Mouse (Mus musculus) stomach, postnatal 0 days (tissue): Measurements from ENCODE around the gene Hist2h2aa2. TPM values are rescaled to one million over a fixed set of nuclear protein-coding genes. Genes with fewer than 3 reads are reported as not detected.
"Not testable (repeated sequence)": the region's sequence is repeated elsewhere in the genome, so short reads cannot be mapped to it uniquely, and the experiment has no call there.

Experiments used
- ATAC-seq: fragments of 200-750 bp; cut with Nextera tagmentation; 2 replicates; pipeline ENCODE4 v1.8.0; 2017; ENCODE audit not compliant: low FRiP score, low TSS enrichment
- DNase-seq: peaks from one replicate; pipeline ENCODE4 v3.0.0-alpha.2; 2016; ENCODE audit warnings: low spot score
- H3K27ac ChIP-seq: fragments of 300-500 bp; sonication (generic); replicated peaks from 2 replicates; pipeline ENCODE4 v1.5.1; 2014; ENCODE audit warnings: mild to moderate bottlenecking, control low read depth
- H3K27me3 ChIP-seq: fragments of 300-500 bp; sonication (generic); 2 replicates; pipeline ENCODE4 v1.6.1; 2014; ENCODE audit warnings: low read length; ENCODE audit not compliant: control insufficient read depth, insufficient read depth
- H3K36me3 ChIP-seq: fragments of 300-500 bp; sonication (generic); 2 replicates; pipeline ENCODE4 v1.6.1; 2014; ENCODE audit warnings: low read length, mixed read lengths; ENCODE audit not compliant: control insufficient read depth, insufficient read depth
- H3K4me1 ChIP-seq: fragments of 300-500 bp; sonication (generic); replicated peaks from 2 replicates; pipeline ENCODE4 v1.6.1; 2014; ENCODE audit warnings: antibody characterized with exemption; ENCODE audit not compliant: control insufficient read depth, insufficient read depth
- H3K4me2 ChIP-seq: fragments of 300-500 bp; sonication (generic); replicated peaks from 2 replicates; pipeline ENCODE4 v1.6.1; 2014; ENCODE audit warnings: low read depth, mild to moderate bottlenecking, control low read depth, moderate library complexity
- H3K4me3 ChIP-seq: fragments of 300-500 bp; sonication (generic); 2 replicates; pipeline ENCODE4 v1.5.1; 2014; ENCODE audit warnings: low read depth, low read length, control low read depth
- H3K9ac ChIP-seq: fragments of 300-500 bp; sonication (generic); 2 replicates; pipeline ENCODE4 v1.6.1; 2014; ENCODE audit warnings: mild to moderate bottlenecking, low read length, control low read depth, mixed read lengths
- H3K9me3 ChIP-seq: fragments of 300-500 bp; sonication (generic); 2 replicates; pipeline ENCODE4 v1.6.1; 2016; ENCODE audit warnings: low read length; ENCODE audit not compliant: control insufficient read depth
- CTCF ChIP-seq: IDR thresholded peaks from 2 replicates; pipeline ENCODE4 v1.5.1; 2016; ENCODE audit warnings: antibody characterized with exemption, low read depth, mild to moderate bottlenecking, moderate library complexity
- EP300 ChIP-seq: optimal IDR thresholded peaks from 2 replicates; pipeline ENCODE3; 2016; ENCODE audit warnings: antibody characterized with exemption
- WGBS: fragments of 180-500 bp; shearing (Covaris S2); extraction: QIAGEN DNeasy Blood & Tissue Kit; methylation state at CpG from one replicate; pipeline ENCODE4 v1.1.7; 2014; 5-methylcytosine and 5-hydroxymethylcytosine counted together
- polyA plus RNA-seq: library from polyadenylated mRNA; unstranded; fragments of >200 nt; fragmentation: Nextera tagmentation; extraction: Ambion mirVana; gene quantifications from 2 replicates; pipeline ENCODE4 v1.2.1, GENCODE M21; 2015

The Hist2h2aa2 gene
- polyA plus RNA-seq, 1 experiment from 2014 or later, result 246 TPM

DNA sequence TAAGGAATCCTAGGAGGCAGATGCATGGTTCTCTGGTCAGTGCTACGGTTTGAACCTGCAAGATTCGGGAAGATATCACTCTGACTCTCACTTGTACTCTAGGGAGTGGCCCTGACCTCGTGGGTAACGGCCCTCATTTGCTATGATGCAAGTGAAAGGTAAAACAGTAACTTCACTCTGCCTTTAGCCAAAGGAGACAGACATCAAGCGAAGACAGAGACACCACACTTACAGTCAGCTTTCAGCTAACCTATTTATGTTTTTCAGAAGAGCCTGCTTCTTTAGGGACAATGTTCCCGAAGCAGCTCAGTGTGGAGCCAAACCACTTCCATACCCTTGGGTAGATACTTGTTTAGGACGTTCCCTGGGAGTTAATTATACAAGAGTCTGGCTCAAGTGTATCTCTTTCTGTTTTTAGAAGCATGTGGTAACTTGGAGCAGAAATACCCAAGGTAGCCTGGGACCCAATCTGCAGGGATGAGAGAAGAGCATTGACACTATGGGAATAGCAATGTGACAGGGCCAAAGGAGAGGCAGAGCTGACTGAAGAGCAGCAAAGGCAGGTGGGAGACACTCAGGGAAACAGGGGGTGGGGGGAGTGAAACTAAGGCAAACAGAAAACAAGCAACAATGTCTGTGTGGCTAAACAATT lies 4.0 kb upstream of the Hist2h2aa2 start:
- H3K9me3 ChIP-seq, result no peaks in the 10 kb centered on the region
- 0 out of 2 replicates have a peak, but pooled peaks cover 3% of the 10 kb centered on the region for H3K4me1 ChIP-seq
- H3K4me3 ChIP-seq, result peak overlapping the region; percentile 46; the same call in 1 of the 2 replicates
- ATAC-seq (no peak), DNase-seq (no peak)
- no peaks in the 10 kb centered on the region for H3K36me3 ChIP-seq
- H3K4me2 ChIP-seq, result peak overlapping the region; percentile 56
- TF ChIP-seq EP300 (no peak), CTCF (no peak)
- H3K27me3 ChIP-seq, result no peaks in the 10 kb centered on the region
- H3K27ac ChIP-seq, result peak overlapping the region; percentile 92
- peak overlapping the region; percentile 65 for H3K9ac ChIP-seq
- WGBS, result 69% methylated on average over 7 of the region's 7 CpGs

DNA sequence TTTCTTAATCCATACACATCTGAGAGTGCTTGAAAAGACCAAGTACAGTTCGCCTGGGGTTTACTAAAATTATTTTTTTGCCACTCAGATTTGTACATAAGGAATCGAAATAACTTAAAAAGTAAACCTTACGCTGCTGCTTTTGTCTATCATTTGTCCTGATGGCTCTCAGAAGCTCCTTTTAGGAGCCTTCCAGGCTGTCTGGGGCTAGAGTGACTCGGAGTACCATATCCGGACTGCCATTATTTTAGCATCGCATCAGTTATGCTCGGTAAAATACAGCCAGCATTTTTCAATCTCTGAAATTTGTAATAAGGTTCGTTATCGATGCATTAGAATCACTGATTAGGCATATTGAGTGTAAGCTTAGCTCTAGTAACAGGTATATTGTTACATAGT lies 722 bp upstream of the Hist2h2aa2 start:
- Histone ChIP-seq H3K27ac (peak overlapping the region; percentile 59), H3K9ac (0 out of 2 replicates have a peak overlapping the region, but pooled peaks have one; percentile 35), H3K36me3 (no peaks in the 10 kb centered on the region), H3K4me2 (peak overlapping the region; percentile 30), H3K4me1 (0 out of 2 replicates have a peak, but pooled peaks cover 3% of the 10 kb centered on the region), H3K4me3 (peak overlapping the region; percentile 12), H3K27me3 (no peaks in the 10 kb centered on the region), H3K9me3 (no peaks in the 10 kb centered on the region)
- TF ChIP-seq EP300 (no peak), CTCF (no peak)
- DNase-seq, result no peak
- 72% methylated on average over 9 of the region's 9 CpGs for WGBS
- ATAC-seq, result no peak

DNA sequence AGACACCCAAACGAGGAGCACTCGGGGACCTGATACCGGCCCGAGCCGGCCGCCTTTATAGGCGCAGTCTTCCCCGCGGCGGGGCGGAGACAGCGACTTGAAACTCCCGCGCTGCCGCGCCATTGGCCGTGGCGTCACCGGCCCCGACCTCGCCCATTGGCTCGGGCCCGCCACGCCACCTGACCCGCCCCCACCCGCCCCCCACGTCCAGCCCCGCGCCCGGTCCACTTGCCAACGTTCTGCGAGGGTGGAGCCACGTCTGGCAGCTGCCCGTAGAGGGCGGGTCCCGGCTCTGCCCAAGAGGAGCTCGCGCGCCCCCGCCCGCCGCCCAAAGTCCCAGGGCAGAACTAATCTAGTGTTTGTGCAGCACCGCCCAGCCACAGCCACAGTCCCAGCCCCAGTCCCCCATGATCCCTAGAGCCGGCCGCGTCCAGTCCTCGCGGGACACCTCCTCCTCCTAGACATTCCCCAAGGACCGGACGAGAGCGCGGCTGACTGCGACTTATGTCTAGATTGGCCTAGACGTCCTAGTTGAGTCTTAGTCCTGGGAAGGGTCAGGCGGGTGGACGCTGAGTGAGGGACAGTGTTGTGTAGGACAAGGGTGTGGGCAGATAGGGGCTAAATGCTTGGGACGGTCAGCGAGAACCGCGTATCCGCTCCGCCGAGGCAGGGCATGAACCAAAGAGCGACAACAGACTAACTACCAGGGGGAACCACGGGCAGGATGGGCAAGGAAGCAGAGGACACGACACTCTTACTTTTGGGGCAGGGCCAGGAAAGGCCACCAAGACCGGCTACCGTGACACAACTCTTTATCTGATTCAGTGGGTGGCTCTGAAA lies 902 bp downstream of the Hist2h2aa2 start, which contains the start of gene Hist2h3c2:
Gene Hist2h3c2 (minus strand): TSS at position 174 of the 840 bp plus-strand sequence.
- peak; percentile 94 for ATAC-seq
- not testable (repeated sequence) for H3K4me1 ChIP-seq, H3K36me3 ChIP-seq, H3K9me3 ChIP-seq, DNase-seq, H3K27me3 ChIP-seq
- Histone ChIP-seq H3K27ac (peak within 1 kb of the TSS; percentile 65; the same call in 1 of the 2 replicates), H3K4me2 (peak within 1 kb of the TSS; percentile 40), H3K9ac (peak within 1 kb of the TSS; percentile 43), H3K4me3 (peak within 1 kb of the TSS; percentile 30)
- WGBS, result 0% methylated on average over 6 of the region's 68 CpGs

DNA sequence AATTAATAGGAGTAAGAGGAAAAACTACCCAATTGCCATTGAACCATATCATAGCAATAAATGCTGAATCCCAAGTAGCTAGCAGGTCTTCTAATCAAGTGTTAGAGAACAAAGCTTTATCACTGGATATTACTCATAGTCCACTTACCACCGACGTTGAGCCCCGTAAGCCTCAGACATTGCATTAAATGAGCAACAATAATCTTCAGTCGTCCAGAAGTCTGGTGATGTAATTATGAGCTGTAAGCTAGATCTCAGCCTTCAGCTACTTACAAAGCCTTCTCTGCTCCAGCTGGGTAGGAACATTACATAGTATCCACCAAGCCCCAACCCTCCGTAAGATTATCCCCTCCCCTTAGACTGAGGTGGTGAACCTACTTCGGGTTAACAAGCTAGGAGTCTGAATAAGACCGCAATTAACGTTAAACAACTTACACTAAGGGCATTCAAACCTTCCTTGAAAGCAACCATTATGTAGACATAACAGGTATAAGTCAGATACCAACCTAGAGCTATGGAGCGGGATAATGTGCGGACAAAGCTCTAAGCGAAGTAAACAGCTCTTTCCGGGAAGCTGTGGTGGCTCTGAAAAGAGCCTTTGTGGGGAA lies 2.1 kb downstream of the Hist2h2aa2 start:
- Histone ChIP-seq H3K4me3 (peak overlapping the region; percentile 30), H3K9ac (peak overlapping the region; percentile 43), H3K4me2 (peak overlapping the region; percentile 40), H3K4me1 (no peaks in the 10 kb centered on the region), H3K27ac (peak overlapping the region; percentile 8; the same call in 1 of the 2 replicates), H3K27me3 (no peaks in the 10 kb centered on the region), H3K9me3 (no peaks in the 10 kb centered on the region), H3K36me3 (no peaks in the 10 kb centered on the region)
- no peak for ATAC-seq
- no peak for DNase-seq
- 1% methylated on average over 12 of the region's 12 CpGs for WGBS
- no peak for TF ChIP-seq EP300
- no peak for TF ChIP-seq CTCF

DNA sequence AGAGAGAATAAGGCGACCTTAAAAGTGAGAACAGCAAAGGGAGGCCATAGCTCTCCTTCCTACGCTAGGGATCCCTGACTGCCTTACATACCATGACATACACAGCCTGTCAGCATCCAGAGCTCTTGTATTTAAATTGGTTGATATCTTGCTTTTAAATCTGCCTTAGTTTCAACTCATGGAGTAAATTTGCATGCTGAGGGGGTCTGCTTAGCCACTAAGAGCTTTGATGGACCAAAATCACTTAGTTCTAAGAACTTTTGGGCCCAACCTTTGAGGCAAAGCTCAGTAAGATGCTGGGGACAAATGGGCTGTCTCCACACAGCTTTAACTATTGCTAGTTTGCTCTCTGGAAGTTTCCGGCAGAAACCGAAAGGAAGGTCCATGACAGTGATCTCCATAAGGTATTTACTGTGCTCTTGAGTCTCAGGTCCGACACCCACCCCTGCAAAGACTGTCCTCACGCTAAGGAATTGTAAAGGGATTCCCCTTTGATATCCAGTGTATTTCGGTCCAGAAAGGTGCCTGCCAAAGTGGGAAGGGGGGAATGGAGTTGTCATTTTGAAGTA lies 2.7 kb downstream of the Hist2h2aa2 start:
- Histone ChIP-seq H3K4me1 (no peaks in the 10 kb centered on the region), H3K27me3 (no peaks in the 10 kb centered on the region), H3K36me3 (no peaks in the 10 kb centered on the region), H3K4me3 (peak overlapping the region; percentile 30), H3K9ac (peak overlapping the region; percentile 2; the same call in 1 of the 2 replicates), H3K9me3 (no peaks in the 10 kb centered on the region), H3K4me2 (peak overlapping the region; percentile 40), H3K27ac (0 out of 2 replicates have a peak overlapping the region, but pooled peaks have one; percentile 8)
- ATAC-seq, result no peak
- no peak for DNase-seq
- no peak for TF ChIP-seq CTCF
- no peak for TF ChIP-seq EP300
- WGBS, result 21% methylated on average over 7 of the region's 7 CpGs
